Mouse (Mus musculus): ENCODE data around the gene Utp15.

DNA sequence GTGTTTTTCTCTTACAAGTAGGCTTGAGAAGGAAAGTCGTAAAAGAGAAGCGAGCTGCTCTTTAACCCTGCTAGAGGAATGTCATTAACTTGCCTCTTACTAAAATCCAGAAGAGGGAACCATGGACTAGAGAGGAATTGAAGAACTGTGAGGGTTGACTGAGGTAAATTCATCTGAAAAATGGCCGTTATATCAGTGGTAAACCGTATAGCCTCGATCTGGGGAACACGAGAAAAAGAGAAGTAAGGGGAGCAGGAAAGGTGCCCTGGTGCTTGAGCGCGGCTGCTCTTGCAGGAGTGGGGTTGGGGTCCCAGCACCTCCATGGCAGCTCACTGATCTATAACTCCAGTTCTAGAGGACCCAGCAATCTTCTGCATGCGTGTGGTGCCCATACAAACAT, 11.2 kb upstream of the Utp15 start:
- no peak for TF ChIP-seq CTCF (IDR thresholded peaks at IDR 0.05; ENCODE audit: low read depth, low read length)
- no peak for TF ChIP-seq POLR2A (IDR thresholded peaks at IDR 0.05; ENCODE audit: extremely low read depth, insufficient read depth, low read length)
